Comparison of ENCODE assay signal across 30 mouse cellular contexts in the genomic region with DNA sequence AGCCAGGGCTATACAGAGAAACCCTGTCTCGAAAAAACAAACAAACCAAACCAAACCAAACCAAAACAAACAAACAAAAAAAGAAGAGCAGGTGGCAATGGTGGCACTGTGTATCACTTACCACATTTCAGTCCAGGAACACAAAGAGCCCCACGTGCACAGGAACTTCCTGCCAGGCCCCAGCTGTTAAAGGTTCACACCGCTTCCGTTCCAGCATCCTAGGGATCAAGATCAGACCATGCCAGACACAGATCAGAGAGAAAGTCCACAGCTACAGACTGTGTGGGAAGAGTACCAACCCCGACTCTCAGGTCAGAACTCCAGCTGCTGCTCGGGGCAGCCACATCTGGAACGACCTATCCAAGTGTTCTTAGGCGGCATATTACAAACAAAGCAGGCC. TPM values are rescaled to one million over a fixed set of nuclear protein-coding genes. Genes with fewer than 3 reads are reported as not detected.
DNase-seq lines count a peak whose midpoint lies in the region; ATAC-seq lines count a peak whose summit lies in the region.
"Had no signal": no experiment of that assay in that cellular context is flagged by ENCODE, and none has a peak within 500 bp of the region (broad histone marks: within the 10 kb centered on the region; RNA-seq: fewer than 3 reads in every experiment).

No protein-coding gene starts in this region.

- H3K36me3 ChIP-seq in macrophage (ENCODE audit: inconsistent target) = peaks cover 11% of the 10 kb centered on the region; the same call in 1 of the 2 replicates
- no peaks in the 10 kb centered on the region for H3K36me3 ChIP-seq in hindbrain, embryonic 11.5 days (ENCODE audit: control insufficient read depth, insufficient read depth, low read length)
- no peaks in the 10 kb centered on the region for H3K36me3 ChIP-seq in intestine, embryonic 15.5 days
- H3K36me3 ChIP-seq in liver, embryonic 12.5 days = no peaks in the 10 kb centered on the region
- H3K36me3 ChIP-seq: heart, embryonic 15.5 days; liver, embryonic 13.5 days had no signal

- no peak overlapping the region for H3K9ac ChIP-seq in hindbrain, embryonic 11.5 days (ENCODE audit: low read depth, low read length)
- H3K9ac ChIP-seq in intestine, embryonic 15.5 days = no peak overlapping the region
- H3K9ac ChIP-seq in liver, embryonic 12.5 days = no peak overlapping the region
- H3K9ac ChIP-seq: forebrain, embryonic 12.5 days; forebrain, postnatal 0 days; heart, embryonic 15.5 days; hindbrain, embryonic 12.5 days; liver, embryonic 13.5 days; neural tube, embryonic 12.5 days had no signal

- H3K79me2 ChIP-seq in macrophage (ENCODE audit: inconsistent target) = peaks cover 30% of the 10 kb centered on the region; the same call in 1 of the 2 replicates

- ATAC-seq in hindbrain, embryonic 11.5 days (ENCODE audit: low FRiP score) = no peak
- ATAC-seq in intestine, embryonic 15.5 days = no peak
- no peak for ATAC-seq in liver, embryonic 12.5 days
- ATAC-seq: forebrain, postnatal 0 days; lung, postnatal 0 days; midbrain, embryonic 16.5 days had no signal

- no peaks in the 10 kb centered on the region for H3K9me3 ChIP-seq in hindbrain, embryonic 11.5 days (ENCODE audit: control insufficient read depth, low read length)
- H3K9me3 ChIP-seq in intestine, embryonic 15.5 days = no peaks in the 10 kb centered on the region
- H3K9me3 ChIP-seq in liver, embryonic 12.5 days (replicated peaks) = no peaks in the 10 kb centered on the region
- H3K9me3 ChIP-seq: forebrain, embryonic 12.5 days; heart, embryonic 10.5 days; heart, embryonic 15.5 days; hindbrain, embryonic 12.5 days; liver, embryonic 13.5 days; neural tube, embryonic 12.5 days had no signal

- DNase-seq in CD4-positive helper T cell, adult 2 months (ENCODE audit: low read depth, low spot score) = peak; percentile 62
- DNase-seq in T-cell, adult 2 months (ENCODE audit: low spot score) = peak; percentile 56
- peak; percentile 64 for DNase-seq in thymus, postnatal 14 days
- DNase-seq in spleen, postnatal 36 days (ENCODE audit: low spot score in 2 of 2) = no peak
- DNase-seq in hindbrain, embryonic 11.5 days (ENCODE audit: low spot score) = no peak
- DNase-seq: adrenal gland, postnatal 10 days; cerebellum, adult 2 months; cerebellum, postnatal 14 days; forebrain, postnatal 0 days; gastrocnemius, postnatal 14 days; heart, adult 11 months; kidney, adult 2 months; kidney, postnatal 36 days; liver, embryonic 13.5 days; lung, adult 18-20 months; right cerebral cortex, adult 18-20 months; spleen, adult 18-20 months had no signal

- 78% methylated on average over 8 of the region's 8 CpGs for WGBS in macrophage (ENCODE audit: missing documents)
- WGBS in hindbrain, embryonic 11.5 days = 79% methylated on average over 8 of the region's 8 CpGs
- 60% methylated on average over 8 of the region's 8 CpGs for WGBS in intestine, embryonic 15.5 days
- 70% methylated on average over 8 of the region's 8 CpGs for WGBS in liver, embryonic 12.5 days (ENCODE audit: insufficient replicate concordance)

- no peak overlapping the region for H3K4me2 ChIP-seq in hindbrain, embryonic 11.5 days (replicated peaks; ENCODE audit: low read depth, low read length)
- H3K4me2 ChIP-seq in intestine, embryonic 15.5 days (replicated peaks) = no peak overlapping the region
- H3K4me2 ChIP-seq in liver, embryonic 12.5 days = no peak overlapping the region
- H3K4me2 ChIP-seq: forebrain, embryonic 12.5 days; heart, embryonic 15.5 days; hindbrain, embryonic 12.5 days; liver, embryonic 13.5 days; neural tube, embryonic 12.5 days had no signal

- no peaks in the 10 kb centered on the region for H3K27me3 ChIP-seq in hindbrain, embryonic 11.5 days (ENCODE audit: control insufficient read depth, insufficient read depth, low read length)
- H3K27me3 ChIP-seq in intestine, embryonic 15.5 days (replicated peaks) = no peaks in the 10 kb centered on the region
- no peaks in the 10 kb centered on the region for H3K27me3 ChIP-seq in liver, embryonic 12.5 days (replicated peaks)
- H3K27me3 ChIP-seq: forebrain, embryonic 12.5 days; heart, embryonic 15.5 days; hindbrain, embryonic 12.5 days; liver, embryonic 13.5 days; neural tube, embryonic 12.5 days had no signal

- H3K4me1 ChIP-seq in hindbrain, embryonic 11.5 days (replicated peaks; ENCODE audit: control insufficient read depth, insufficient read depth, low read length) = no peaks in the 10 kb centered on the region
- no peaks in the 10 kb centered on the region for H3K4me1 ChIP-seq in intestine, embryonic 15.5 days (replicated peaks)
- peaks cover 18% of the 10 kb centered on the region for H3K4me1 ChIP-seq in liver, embryonic 12.5 days
- H3K4me1 ChIP-seq: forebrain, embryonic 12.5 days; hindbrain, embryonic 12.5 days; neural tube, embryonic 12.5 days had no signal

- no peak overlapping the region for H3K4me3 ChIP-seq in macrophage (ENCODE audit: inconsistent target)
- H3K4me3 ChIP-seq in hindbrain, embryonic 11.5 days (ENCODE audit: low read depth, low read length) = no peak overlapping the region
- H3K4me3 ChIP-seq in intestine, embryonic 15.5 days (replicated peaks) = no peak overlapping the region
- no peak overlapping the region for H3K4me3 ChIP-seq in liver, embryonic 12.5 days
- H3K4me3 ChIP-seq: erythroblast, embryonic 14.5 days; forebrain, embryonic 12.5 days; heart, embryonic 10.5 days; heart, embryonic 15.5 days; hindbrain, embryonic 12.5 days; layer of hippocampus, adult 2 months; liver, embryonic 13.5 days; neural tube, embryonic 12.5 days had no signal

- H3K27ac ChIP-seq in macrophage = peak overlapping the region; percentile 73
- no peak overlapping the region for H3K27ac ChIP-seq in hindbrain, embryonic 11.5 days (ENCODE audit: low read depth, low read length)
- H3K27ac ChIP-seq in intestine, embryonic 15.5 days = no peak overlapping the region
- H3K27ac ChIP-seq in liver, embryonic 12.5 days = no peak overlapping the region
- H3K27ac ChIP-seq: forebrain, embryonic 12.5 days; heart, embryonic 15.5 days; hindbrain, embryonic 12.5 days; layer of hippocampus, adult 2 months; liver, embryonic 13.5 days; neural tube, embryonic 12.5 days; stomach, postnatal 0 days had no signal

RNA-seq across cellular contexts. Expression of a gene that starts 16.8 kb away (rescaled TPM):
- 100 to 1,000 TPM in 2 of 26 experiments, 10 to 100 TPM in 24; 19.9 to 103 (median 77.9) TPM for total RNA-seq in macrophage (2018; cell fraction: chromatin; rRNA removed)
- total RNA-seq in macrophage (2018; cell fraction: cytosol; rRNA removed) = 100 to 1,000 TPM; 104 to 180 (median 147) TPM
- total RNA-seq in macrophage (2018; cell fraction: nucleus; rRNA removed) = 100 to 1,000 TPM in 6 of 26 experiments, 10 to 100 TPM in 20; 31.2 to 122 (median 80.1) TPM
- polyA plus RNA-seq in macrophage (2018) = 110 to 139 TPM (median 129 TPM) in 3 replicates
- polyA plus RNA-seq in hindbrain, embryonic 11.5 days (2014; fragmentation: Nextera tagmentation; extraction: Ambion mirVana) = 162 and 172 TPM in 2 replicates
- polyA plus RNA-seq in intestine, embryonic 15.5 days (2015; fragmentation: Nextera tagmentation; extraction: Ambion mirVana) = 140 and 162 TPM in 2 replicates
- 103 and 105 TPM in 2 replicates for polyA plus RNA-seq in liver, embryonic 12.5 days (2016; fragmentation: Nextera tagmentation; extraction: Ambion mirVana)

Comparison
In these comparisons a context has a peak if more than half of its experiments do, and no peak if none do; other contexts are left out.
1. DNase-seq: peak in CD4-positive helper T cell, adult 2 months (single experiment), T-cell, adult 2 months (single experiment) and thymus, postnatal 14 days (single experiment); none in spleen, postnatal 36 days (0 of 2) and hindbrain, embryonic 11.5 days (single experiment).